Mouse (Mus musculus): ENCODE measurements around the gene Clcnkb. TPM values are rescaled to one million over a fixed set of nuclear protein-coding genes. Genes with fewer than 3 reads are reported as not detected.
A peak's percentile ranks its signal among the peaks of the same experiment; 100 is the strongest.

Gene Clcnkb
- total and polyA plus RNA-seq, 3 experiments: 0.43 to 2.1 (median 0.57) TPM

DNA sequence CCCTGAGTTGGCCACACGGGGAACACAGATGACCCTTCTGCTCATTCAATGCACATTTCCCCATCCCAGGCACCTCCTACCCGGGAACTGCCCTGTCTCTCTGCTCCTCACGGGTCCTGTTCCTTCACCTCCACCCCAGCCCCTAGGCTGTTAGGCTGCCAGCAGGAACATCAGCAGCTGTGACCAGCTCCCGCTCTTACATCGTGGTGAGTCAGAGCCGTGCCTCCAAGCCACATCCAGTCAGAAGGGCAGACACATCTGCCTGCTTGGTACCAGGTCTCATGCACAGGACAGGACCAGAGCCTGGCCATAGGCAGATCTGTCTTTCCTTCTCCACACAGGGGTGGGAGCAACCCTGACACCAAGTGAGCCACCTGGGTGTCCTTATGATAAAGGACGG is 49.9 kb downstream of the Clcnkb start:
- H3K4me1 ChIP-seq (ENCODE audit: control insufficient read depth, insufficient read depth, low read length): peaks cover 2% of the 10 kb centered on the region
- WGBS: 60% methylated on average over 7 of the region's 7 CpGs
- H3K36me3 ChIP-seq (ENCODE audit: control insufficient read depth, insufficient read depth, low read length): no peaks in the 10 kb centered on the region
- DNase-seq: no peak
- no peak for TF ChIP-seq CTCF (IDR thresholded peaks at IDR 0.05)
- no peak for TF ChIP-seq POLR2A (IDR thresholded peaks at IDR 0.05; ENCODE audit: insufficient read depth, low read depth, low read length)
- TF ChIP-seq EP300 (IDR thresholded peaks at IDR 0.05; ENCODE audit: insufficient read depth, low read depth, low read length): no peak
- no peak overlapping the region for H3K4me3 ChIP-seq
- H3K9ac ChIP-seq (ENCODE audit: low read depth, low read length): no peak overlapping the region
- H3K27ac ChIP-seq: no peak overlapping the region
- intact Hi-C loops (cut with DNase I): loop anchor here (5.0 kb wide), 1 partner anchor 144 kb away; no protein-coding TSS in a partner anchor
- no peaks in the 10 kb centered on the region for H3K79me2 ChIP-seq (replicated peaks; ENCODE audit: control insufficient read depth, insufficient read depth, low read length)
- 0 out of 2 replicates have a peak, but pooled peaks cover 2% of the 10 kb centered on the region for H3K27me3 ChIP-seq (ENCODE audit: control insufficient read depth, insufficient read depth, low read length)

DNA sequence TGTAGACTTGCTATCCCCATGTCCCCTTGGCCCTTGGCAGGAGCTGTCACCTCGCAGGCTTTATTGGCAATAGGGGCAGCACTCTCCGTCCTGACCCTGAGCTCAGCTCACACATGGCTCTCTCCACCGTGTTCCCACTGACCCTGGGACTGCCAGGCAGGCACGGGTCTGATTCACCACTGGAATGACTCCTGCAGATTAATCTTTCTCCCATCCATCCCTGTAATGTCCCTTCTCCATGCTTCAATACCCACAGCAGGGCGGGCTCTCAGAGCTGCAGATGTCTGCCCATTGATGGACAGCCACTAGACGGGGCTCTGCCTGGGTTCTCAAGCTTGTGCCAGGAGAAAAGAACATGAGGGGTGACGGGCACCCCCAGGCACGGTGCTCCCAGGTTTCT is 50.7 kb downstream of the Clcnkb start:
- Histone ChIP-seq H3K9ac (ENCODE audit: low read depth, low read length) (no peak overlapping the region), H3K36me3 (ENCODE audit: control insufficient read depth, insufficient read depth, low read length) (no peaks in the 10 kb centered on the region), H3K27ac (no peak overlapping the region), H3K4me3 (no peak overlapping the region), H3K4me1 (ENCODE audit: control insufficient read depth, insufficient read depth, low read length) (peaks cover 2% of the 10 kb centered on the region), H3K79me2 (replicated peaks; ENCODE audit: control insufficient read depth, insufficient read depth, low read length) (no peaks in the 10 kb centered on the region), H3K27me3 (ENCODE audit: control insufficient read depth, insufficient read depth, low read length) (0 out of 2 replicates have a peak, but pooled peaks cover 2% of the 10 kb centered on the region)
- intact Hi-C loops (cut with DNase I): loop anchor here (5.0 kb wide), 1 partner anchor 143 kb away; no protein-coding TSS in a partner anchor
- TF ChIP-seq EP300 (IDR thresholded peaks at IDR 0.05; ENCODE audit: insufficient read depth, low read depth, low read length) (no peak), POLR2A (IDR thresholded peaks at IDR 0.05; ENCODE audit: insufficient read depth, low read depth, low read length) (no peak), CTCF (IDR thresholded peaks at IDR 0.05) (no peak)
- DNase-seq: no peak
- 67% methylated on average over 8 of the region's 8 CpGs for WGBS

DNA sequence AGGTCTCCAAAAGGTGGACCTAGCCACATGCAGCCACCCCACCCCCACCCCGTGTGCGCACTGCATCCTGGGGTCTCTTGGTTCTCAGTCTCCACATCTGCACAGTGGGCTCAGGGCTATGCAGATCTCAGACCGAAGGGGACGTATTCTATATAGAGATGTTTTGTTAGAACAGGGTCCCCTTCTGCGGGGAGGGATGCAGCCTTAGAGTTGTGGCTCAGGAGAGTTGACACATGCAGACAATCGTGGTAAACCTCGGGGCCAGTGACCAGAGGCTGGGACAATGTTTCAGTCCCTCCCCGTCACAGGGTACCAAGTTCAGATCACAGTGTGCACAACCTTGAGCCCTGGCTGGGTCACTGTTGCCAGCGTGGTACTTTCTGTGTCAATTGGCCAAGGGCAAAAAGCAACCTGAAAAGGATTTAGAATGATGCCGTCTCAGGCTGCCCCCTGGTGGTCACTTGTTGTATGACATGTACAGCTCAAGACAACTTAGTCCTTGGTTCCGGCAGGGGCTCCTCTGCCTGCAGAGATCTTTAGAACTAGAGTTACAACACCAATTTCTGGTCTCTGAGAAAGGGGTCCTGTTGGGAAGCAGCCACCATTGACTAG is 52.8 kb downstream of the Clcnkb start:
- H3K4me3 ChIP-seq: no peak overlapping the region
- 24% methylated on average over 11 of the region's 11 CpGs for WGBS
- no peak overlapping the region for H3K27ac ChIP-seq
- intact Hi-C loops (cut with DNase I): loop anchor here (1.0 to 5.0 kb wide), 4 partner anchors 36 to 221 kb away; no protein-coding TSS in a partner anchor
- H3K9ac ChIP-seq (ENCODE audit: low read depth, low read length): no peak overlapping the region
- H3K79me2 ChIP-seq (replicated peaks; ENCODE audit: control insufficient read depth, insufficient read depth, low read length): no peaks in the 10 kb centered on the region
- H3K4me1 ChIP-seq (ENCODE audit: control insufficient read depth, insufficient read depth, low read length): peaks cover 2% of the 10 kb centered on the region
- no peaks in the 10 kb centered on the region for H3K36me3 ChIP-seq (ENCODE audit: control insufficient read depth, insufficient read depth, low read length)
- peak; percentile 96 for TF ChIP-seq CTCF (IDR thresholded peaks at IDR 0.05)
- no peak for TF ChIP-seq POLR2A (IDR thresholded peaks at IDR 0.05; ENCODE audit: insufficient read depth, low read depth, low read length)
- TF ChIP-seq EP300 (IDR thresholded peaks at IDR 0.05; ENCODE audit: insufficient read depth, low read depth, low read length): peak; percentile 79; the same call in 1 of the 2 replicates
- DNase-seq: peak; percentile 75 to 85
- H3K27me3 ChIP-seq (ENCODE audit: control insufficient read depth, insufficient read depth, low read length): no peaks in the 10 kb centered on the region

DNA sequence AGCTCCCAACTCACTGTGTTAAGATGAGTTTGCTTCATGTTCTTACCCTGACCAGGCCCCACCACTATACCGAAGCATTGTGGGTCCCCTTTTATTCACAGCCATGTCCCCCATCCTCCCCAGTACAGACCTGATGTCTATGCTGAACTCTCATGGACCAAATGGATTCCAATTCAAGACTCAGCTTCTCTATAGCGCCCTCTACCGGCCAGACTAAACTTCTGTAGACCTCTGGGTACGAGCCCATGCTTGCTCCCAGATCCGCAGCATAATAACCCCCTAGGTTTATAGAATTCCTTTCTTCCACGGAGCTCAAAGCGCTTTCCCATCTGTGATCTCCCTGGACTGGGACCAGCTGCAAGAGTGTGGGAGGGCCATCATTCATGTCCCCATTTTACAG is 55.0 kb downstream of the Clcnkb start:
- intact Hi-C loops (cut with DNase I): loop anchor here (5.0 kb wide), 1 partner anchor 34 kb away; no protein-coding TSS in a partner anchor
- TF ChIP-seq POLR2A (IDR thresholded peaks at IDR 0.05; ENCODE audit: insufficient read depth, low read depth, low read length) (no peak), CTCF (IDR thresholded peaks at IDR 0.05) (peak; percentile 66), EP300 (IDR thresholded peaks at IDR 0.05; ENCODE audit: insufficient read depth, low read depth, low read length) (no peak)

DNA sequence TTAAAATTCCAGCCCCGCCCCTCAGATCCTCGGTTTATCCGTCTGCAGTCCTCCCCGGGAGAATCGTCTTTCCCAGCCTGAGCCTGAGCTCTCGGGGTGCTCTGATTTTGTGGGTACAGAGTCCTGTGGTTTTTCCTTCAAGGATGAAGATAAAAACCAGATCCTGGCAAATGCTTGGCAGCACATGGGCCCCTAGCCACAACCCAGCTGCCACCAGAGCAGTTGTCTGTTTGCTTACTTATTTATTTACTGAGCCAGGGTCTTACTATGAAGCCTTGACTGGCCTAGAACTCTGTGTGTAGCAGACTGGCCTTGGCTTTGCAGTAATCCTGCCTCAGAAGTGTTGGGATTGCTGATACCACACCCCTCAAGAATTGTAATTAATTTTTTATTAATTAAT is 56.6 kb downstream of the Clcnkb start:
- intact Hi-C loops (cut with DNase I): no loop called here
- WGBS: 96% methylated on average over 6 of the region's 6 CpGs
- Histone ChIP-seq H3K27me3 (ENCODE audit: control insufficient read depth, insufficient read depth, low read length) (no peaks in the 10 kb centered on the region), H3K4me1 (ENCODE audit: control insufficient read depth, insufficient read depth, low read length) (peaks cover 3% of the 10 kb centered on the region), H3K36me3 (ENCODE audit: control insufficient read depth, insufficient read depth, low read length) (no peaks in the 10 kb centered on the region), H3K4me3 (no peak overlapping the region), H3K9ac (ENCODE audit: low read depth, low read length) (no peak overlapping the region), H3K79me2 (replicated peaks; ENCODE audit: control insufficient read depth, insufficient read depth, low read length) (no peaks in the 10 kb centered on the region), H3K27ac (no peak overlapping the region)
- TF ChIP-seq CTCF (IDR thresholded peaks at IDR 0.05) (no peak), EP300 (IDR thresholded peaks at IDR 0.05; ENCODE audit: insufficient read depth, low read depth, low read length) (no peak), POLR2A (IDR thresholded peaks at IDR 0.05; ENCODE audit: insufficient read depth, low read depth, low read length) (no peak)
- no peak for DNase-seq

More for the DNA sequence above, 55.0 kb downstream of the Clcnkb start:
- Histone ChIP-seq H3K4me1 (ENCODE audit: control insufficient read depth, insufficient read depth, low read length) (peaks cover 3% of the 10 kb centered on the region), H3K36me3 (ENCODE audit: control insufficient read depth, insufficient read depth, low read length) (no peaks in the 10 kb centered on the region), H3K27me3 (ENCODE audit: control insufficient read depth, insufficient read depth, low read length) (no peaks in the 10 kb centered on the region), H3K4me3 (no peak overlapping the region), H3K27ac (no peak overlapping the region), H3K79me2 (replicated peaks; ENCODE audit: control insufficient read depth, insufficient read depth, low read length) (no peaks in the 10 kb centered on the region), H3K9ac (ENCODE audit: low read depth, low read length) (no peak overlapping the region)
- DNase-seq: no peak
- WGBS: 45% methylated on average over 7 of the region's 7 CpGs

DNA sequence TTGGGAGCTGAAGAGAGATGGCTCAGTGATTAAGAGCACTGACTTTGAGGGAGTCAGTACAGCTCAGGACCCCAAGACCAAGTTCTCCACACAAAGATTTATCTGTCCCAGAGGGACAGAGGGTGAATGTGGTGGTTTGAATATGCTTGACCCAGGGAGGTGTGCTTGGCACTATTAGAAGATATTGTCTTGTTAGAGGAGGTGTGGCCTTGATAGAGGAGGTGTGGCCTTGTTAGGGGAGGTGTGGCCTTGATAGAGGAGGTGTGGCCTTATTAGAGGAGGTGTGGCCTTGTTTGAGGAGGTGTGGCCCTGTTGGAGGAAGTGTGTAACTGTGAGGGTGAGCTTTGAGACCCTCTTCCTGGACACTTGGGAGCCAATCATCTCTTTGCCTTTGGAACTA is 58.0 kb downstream of the Clcnkb start:
- Histone ChIP-seq H3K27me3 (ENCODE audit: control insufficient read depth, insufficient read depth, low read length) (no peaks in the 10 kb centered on the region), H3K27ac (no peak overlapping the region), H3K4me3 (no peak overlapping the region), H3K79me2 (replicated peaks; ENCODE audit: control insufficient read depth, insufficient read depth, low read length) (no peaks in the 10 kb centered on the region), H3K4me1 (ENCODE audit: control insufficient read depth, insufficient read depth, low read length) (peaks cover 9% of the 10 kb centered on the region), H3K36me3 (ENCODE audit: control insufficient read depth, insufficient read depth, low read length) (no peaks in the 10 kb centered on the region), H3K9ac (ENCODE audit: low read depth, low read length) (no peak overlapping the region)
- intact Hi-C loops (cut with DNase I): no loop called here
- TF ChIP-seq POLR2A (IDR thresholded peaks at IDR 0.05; ENCODE audit: insufficient read depth, low read depth, low read length): no peak
- TF ChIP-seq CTCF (IDR thresholded peaks at IDR 0.05): no peak
- TF ChIP-seq EP300 (IDR thresholded peaks at IDR 0.05; ENCODE audit: insufficient read depth, low read depth, low read length): no peak
- DNase-seq: no peak

Other genes with a start within 250 kb of the Clcnkb start
- gene Rsg1, start 202.1 kb downstream of the Clcnkb start, total RNA-seq (2021): under 1 TPM; 0.42 to 0.52 TPM
- gene Rsg1, start 202.1 kb downstream of the Clcnkb start, polyA plus RNA-seq (2012; rRNA removed): 0.88 and 1.1 TPM in 2 replicates
- gene Arhgef19, start 176.5 kb downstream of the Clcnkb start, total RNA-seq (2021): 10 to 100 TPM; 37.7 to 40.1 TPM
- 22.4 and 39.6 TPM in 2 replicates for gene Arhgef19, start 176.5 kb downstream of the Clcnkb start, polyA plus RNA-seq (2012; rRNA removed)
- gene Epha2, start 114.8 kb downstream of the Clcnkb start, total RNA-seq (2021): 1 to 10 TPM; 5.5 to 7.7 TPM
- gene Epha2, start 114.8 kb downstream of the Clcnkb start, polyA plus RNA-seq (2012; rRNA removed): 7.0 and 8.7 TPM in 2 replicates
- 1 to 10 TPM; 2.0 to 2.2 TPM for gene Fam131c, start 47.8 kb downstream of the Clcnkb start, total RNA-seq (2021)
- gene Fam131c, start 47.8 kb downstream of the Clcnkb start, polyA plus RNA-seq (2012; rRNA removed): 0.29 and 2.9 TPM in 2 replicates
- not detected for gene Clcnka, start 17.3 kb downstream of the Clcnkb start, total RNA-seq (2021)
- gene Clcnka, start 17.3 kb downstream of the Clcnkb start, polyA plus RNA-seq (2012; rRNA removed): 0.04 TPM in 1 of 2 replicates, not detected in the other
- gene Hspb7, start 4.8 kb upstream of the Clcnkb start, total RNA-seq (2021): 1,000 to 10,000 TPM; 1,066 to 1,498 TPM
- 973 and 1,028 TPM in 2 replicates for gene Hspb7, start 4.8 kb upstream of the Clcnkb start, polyA plus RNA-seq (2012; rRNA removed)
- gene Srarp, start 20.1 kb upstream of the Clcnkb start, total RNA-seq (2021): 1 to 10 TPM; 1.6 to 2.2 TPM
- 0.94 and 2.4 TPM in 2 replicates for gene Srarp, start 20.1 kb upstream of the Clcnkb start, polyA plus RNA-seq (2012; rRNA removed)
- gene Zbtb17, start 28.6 kb upstream of the Clcnkb start, total RNA-seq (2021): 10 to 100 TPM; 22.9 to 26.4 TPM
- gene Zbtb17, start 28.6 kb upstream of the Clcnkb start, polyA plus RNA-seq (2012; rRNA removed): 23.3 and 29.9 TPM in 2 replicates
- gene Spen, start 122.6 kb upstream of the Clcnkb start, total RNA-seq (2021): 10 to 100 TPM; 28.0 to 28.9 TPM
- 10.7 and 11.5 TPM in 2 replicates for gene Spen, start 122.6 kb upstream of the Clcnkb start, polyA plus RNA-seq (2012; rRNA removed)
- gene Fblim1, start 190.1 kb upstream of the Clcnkb start, total RNA-seq (2021): 100 to 1,000 TPM; 236 to 263 TPM
- 297 and 303 TPM in 2 replicates for gene Fblim1, start 190.1 kb upstream of the Clcnkb start, polyA plus RNA-seq (2012; rRNA removed)
- 10 to 100 TPM; 16.5 to 20.2 TPM for gene Tmem82, start 202.6 kb upstream of the Clcnkb start, total RNA-seq (2021)
- 35.5 and 36.6 TPM in 2 replicates for gene Tmem82, start 202.6 kb upstream of the Clcnkb start, polyA plus RNA-seq (2012; rRNA removed)
- gene Slc25a34, start 207.8 kb upstream of the Clcnkb start, total RNA-seq (2021): 100 to 1,000 TPM; 118 to 132 TPM
- 183 and 258 TPM in 2 replicates for gene Slc25a34, start 207.8 kb upstream of the Clcnkb start, polyA plus RNA-seq (2012; rRNA removed)
- gene Plekhm2, start 248.9 kb upstream of the Clcnkb start, total RNA-seq (2021): 100 to 1,000 TPM in 1 of 2 experiments, 10 to 100 TPM in 1; 95.2 to 126 TPM
- 111 and 144 TPM in 2 replicates for gene Plekhm2, start 248.9 kb upstream of the Clcnkb start, polyA plus RNA-seq (2012; rRNA removed)